Mouse (Mus musculus): Measurements from ENCODE around the gene Pgrmc2. TPM values are rescaled to one million over a fixed set of nuclear protein-coding genes. Genes with fewer than 3 reads are reported as not detected.

Gene Pgrmc2
- polyA plus RNA-seq, 1 experiment from 2014 or later, result 29.4 TPM

DNA sequence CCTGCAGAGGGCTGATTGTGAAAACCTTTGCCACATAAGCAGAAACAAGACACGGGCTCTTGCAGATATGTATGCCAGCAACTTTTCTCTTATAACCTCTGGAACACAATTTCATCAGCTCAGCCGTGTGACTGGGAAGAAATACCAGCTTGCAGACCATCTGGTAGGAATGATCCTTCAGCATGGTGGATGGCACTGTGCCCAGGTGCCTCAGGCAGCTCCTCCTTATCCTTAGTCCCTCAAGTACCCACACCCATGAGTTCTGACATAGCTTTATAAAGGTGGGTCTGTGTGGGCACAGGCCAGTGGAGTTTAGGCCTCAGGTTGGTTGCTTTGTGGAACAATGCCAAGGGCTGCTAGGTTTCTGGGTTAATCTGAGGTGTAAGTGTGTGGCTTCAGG, 24.5 kb downstream of the Pgrmc2 start:
- no peak overlapping the region for H3K9ac ChIP-seq (ENCODE audit: low read depth, low read length)
- WGBS, result 53% methylated on average over 2 of the region's 2 CpGs
- no peak overlapping the region for H3K27ac ChIP-seq (ENCODE audit: low read depth, low read length)
- no peak overlapping the region for H3K4me3 ChIP-seq (ENCODE audit: low read length)
- H3K4me1 ChIP-seq (ENCODE audit: control insufficient read depth, insufficient read depth, low read depth, low read length), result no peaks in the 10 kb centered on the region
- peaks cover 3% of the 10 kb centered on the region; the same call in 1 of the 2 replicates for H3K9me3 ChIP-seq (ENCODE audit: control insufficient read depth, low read length)
- no peak overlapping the region for H3K4me2 ChIP-seq (ENCODE audit: low read length)
- H3K36me3 ChIP-seq (ENCODE audit: control insufficient read depth, insufficient read depth, low read length), result no peaks in the 10 kb centered on the region
- no peaks in the 10 kb centered on the region for H3K27me3 ChIP-seq (replicated peaks; ENCODE audit: control insufficient read depth, insufficient read depth, low read length)
- peak; percentile 75 for ATAC-seq

DNA sequence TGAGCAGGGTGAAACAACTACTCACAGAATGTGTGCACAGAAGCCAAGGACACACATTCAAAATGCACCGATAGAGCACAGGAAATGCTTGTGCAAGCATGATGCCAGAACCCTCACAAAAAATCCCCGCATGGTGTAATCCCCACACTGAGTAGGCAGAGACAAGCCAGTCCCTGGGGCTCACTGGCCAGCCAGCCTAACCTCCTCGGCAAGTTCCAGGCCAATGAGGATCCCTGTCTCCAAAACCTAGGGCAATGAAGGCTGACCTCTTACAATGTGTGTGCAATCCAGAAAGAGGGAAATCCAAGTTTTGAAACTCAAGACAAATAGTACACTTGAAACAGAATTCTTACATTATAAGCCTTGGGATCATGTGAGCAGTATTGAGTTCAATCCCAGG, 29.5 kb downstream of the Pgrmc2 start:
- 87% methylated on average over 3 of the region's 3 CpGs for WGBS
- H3K36me3 ChIP-seq (ENCODE audit: control insufficient read depth, insufficient read depth, low read length), result no peaks in the 10 kb centered on the region
- ATAC-seq, result no peak

DNA sequence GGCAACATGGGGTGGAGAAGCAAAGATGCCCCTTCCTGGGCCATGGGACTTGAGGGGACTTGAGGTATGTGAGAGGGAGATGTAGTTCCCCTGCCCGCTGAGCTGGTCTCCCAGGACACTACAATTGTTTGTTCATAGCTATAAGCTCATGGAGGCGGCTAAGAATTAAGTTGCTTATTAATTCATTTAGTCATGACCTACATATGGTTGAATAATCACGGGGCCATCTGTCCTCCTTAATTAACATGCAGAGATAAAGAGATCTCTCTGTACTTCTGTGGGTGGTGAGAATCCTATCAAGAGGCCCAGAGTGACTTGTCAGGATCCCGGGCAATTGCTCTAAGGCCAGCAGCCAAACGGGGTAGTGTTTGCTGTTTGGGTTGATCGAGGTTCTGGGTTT, 35.0 kb downstream of the Pgrmc2 start:
- Histone ChIP-seq H3K9me3 (ENCODE audit: control insufficient read depth, low read length) (no peaks in the 10 kb centered on the region), H3K4me3 (ENCODE audit: low read length) (no peak overlapping the region), H3K36me3 (ENCODE audit: control insufficient read depth, insufficient read depth, low read length) (no peaks in the 10 kb centered on the region), H3K27ac (ENCODE audit: low read depth, low read length) (no peak overlapping the region), H3K4me2 (ENCODE audit: low read length) (no peak overlapping the region), H3K27me3 (replicated peaks; ENCODE audit: control insufficient read depth, insufficient read depth, low read length) (no peaks in the 10 kb centered on the region), H3K9ac (ENCODE audit: low read depth, low read length) (no peak overlapping the region), H3K4me1 (ENCODE audit: control insufficient read depth, insufficient read depth, low read depth, low read length) (no peaks in the 10 kb centered on the region)
- no peak for ATAC-seq
- WGBS, result 70% methylated on average over 6 of the region's 6 CpGs

More for the DNA sequence above, 29.5 kb downstream of the Pgrmc2 start:
- H3K9me3 ChIP-seq (ENCODE audit: control insufficient read depth, low read length), result peaks cover 3% of the 10 kb centered on the region; the same call in 1 of the 2 replicates
- no peak overlapping the region for H3K4me2 ChIP-seq (ENCODE audit: low read length)
- H3K27ac ChIP-seq (ENCODE audit: low read depth, low read length), result no peak overlapping the region
- no peak overlapping the region for H3K9ac ChIP-seq (ENCODE audit: low read depth, low read length)
- H3K4me1 ChIP-seq (ENCODE audit: control insufficient read depth, insufficient read depth, low read depth, low read length), result no peaks in the 10 kb centered on the region
- no peaks in the 10 kb centered on the region for H3K27me3 ChIP-seq (replicated peaks; ENCODE audit: control insufficient read depth, insufficient read depth, low read length)
- H3K4me3 ChIP-seq (ENCODE audit: low read length), result no peak overlapping the region

DNA sequence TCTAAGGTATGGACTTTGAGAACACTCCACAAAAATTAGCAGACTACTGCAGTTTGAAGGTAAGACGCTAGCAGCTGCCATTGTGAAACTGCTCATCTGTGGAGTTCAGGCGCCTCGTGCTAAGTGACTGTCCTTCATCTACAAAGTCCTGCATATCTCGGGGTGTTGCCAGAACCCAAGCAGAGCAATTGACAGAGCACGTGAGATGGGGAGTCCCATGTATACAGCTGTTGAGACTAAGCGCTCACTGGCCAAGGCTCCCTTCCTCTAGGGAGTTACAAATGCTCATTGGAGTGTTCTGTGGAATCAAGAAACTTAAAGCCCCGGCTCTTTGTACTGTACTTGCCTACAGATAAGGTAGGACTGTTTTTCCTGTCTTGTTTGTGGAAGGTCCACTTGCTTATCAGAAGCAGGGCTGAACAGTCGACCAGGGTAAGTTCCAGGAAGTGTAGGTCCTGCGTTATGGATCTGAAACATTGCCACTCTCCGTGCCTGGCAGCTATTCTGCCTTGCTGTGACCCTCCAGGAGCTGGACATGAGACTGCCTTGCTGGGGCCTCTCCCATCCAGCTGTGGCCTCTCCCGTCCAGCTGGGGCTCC, 39.0 kb downstream of the Pgrmc2 start:
- 76% methylated on average over 11 of the region's 11 CpGs for WGBS
- H3K27ac ChIP-seq (ENCODE audit: low read depth, low read length), result no peak overlapping the region
- H3K27me3 ChIP-seq (replicated peaks; ENCODE audit: control insufficient read depth, insufficient read depth, low read length), result no peaks in the 10 kb centered on the region
- H3K4me3 ChIP-seq (ENCODE audit: low read length), result no peak overlapping the region
- H3K9ac ChIP-seq (ENCODE audit: low read depth, low read length), result no peak overlapping the region
- H3K4me1 ChIP-seq (ENCODE audit: control insufficient read depth, insufficient read depth, low read depth, low read length), result no peaks in the 10 kb centered on the region
- no peak for ATAC-seq
- H3K36me3 ChIP-seq (ENCODE audit: control insufficient read depth, insufficient read depth, low read length), result no peaks in the 10 kb centered on the region
- H3K4me2 ChIP-seq (ENCODE audit: low read length), result no peak overlapping the region
- no peaks in the 10 kb centered on the region for H3K9me3 ChIP-seq (ENCODE audit: control insufficient read depth, low read length)

DNA sequence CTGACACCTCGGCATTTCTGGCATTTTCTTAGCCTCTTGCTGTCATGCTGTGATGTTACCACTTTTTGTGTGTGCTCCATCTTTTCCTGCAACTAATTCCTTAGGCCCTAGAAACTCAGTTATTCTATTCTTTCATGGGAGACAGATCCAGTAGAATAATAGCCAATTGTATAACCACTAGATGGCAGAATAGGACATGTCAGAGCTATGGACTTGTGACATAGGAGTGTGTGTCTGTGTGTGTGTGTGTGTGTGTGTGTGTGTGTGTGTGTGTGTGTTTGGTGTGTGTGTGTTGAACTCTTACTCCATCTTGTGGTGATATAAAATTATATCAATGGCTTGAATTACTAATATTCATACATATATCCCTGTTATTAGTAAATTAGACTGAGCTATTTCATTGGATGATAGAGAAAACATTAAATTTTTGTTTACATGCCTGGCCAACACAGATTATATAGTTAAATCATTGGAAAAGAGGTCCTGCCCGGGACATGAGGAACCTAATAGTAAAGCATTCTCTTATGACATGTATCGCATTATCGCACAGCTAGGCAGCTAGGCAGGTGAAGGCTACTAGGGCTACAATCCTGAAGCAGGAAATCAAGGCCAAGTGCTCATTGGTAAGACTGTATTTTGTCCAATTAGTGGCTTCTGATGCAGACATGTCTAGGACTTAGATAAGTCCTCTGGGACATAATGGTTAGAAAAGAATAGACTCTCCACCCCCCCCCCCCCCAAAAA, 40.5 kb downstream of the Pgrmc2 start:
- H3K27me3 ChIP-seq (replicated peaks; ENCODE audit: control insufficient read depth, insufficient read depth, low read length), result no peaks in the 10 kb centered on the region
- no peaks in the 10 kb centered on the region for H3K4me1 ChIP-seq (ENCODE audit: control insufficient read depth, insufficient read depth, low read depth, low read length)
- H3K4me3 ChIP-seq (ENCODE audit: low read length), result no peak overlapping the region
- no peaks in the 10 kb centered on the region for H3K36me3 ChIP-seq (ENCODE audit: control insufficient read depth, insufficient read depth, low read length)
- 78% methylated on average over 4 of the region's 4 CpGs for WGBS
- H3K9ac ChIP-seq (ENCODE audit: low read depth, low read length), result no peak overlapping the region
- H3K9me3 ChIP-seq (ENCODE audit: control insufficient read depth, low read length), result no peaks in the 10 kb centered on the region
- H3K4me2 ChIP-seq (ENCODE audit: low read length), result no peak overlapping the region
- H3K27ac ChIP-seq (ENCODE audit: low read depth, low read length), result no peak overlapping the region
- peak; percentile 87 for ATAC-seq

DNA sequence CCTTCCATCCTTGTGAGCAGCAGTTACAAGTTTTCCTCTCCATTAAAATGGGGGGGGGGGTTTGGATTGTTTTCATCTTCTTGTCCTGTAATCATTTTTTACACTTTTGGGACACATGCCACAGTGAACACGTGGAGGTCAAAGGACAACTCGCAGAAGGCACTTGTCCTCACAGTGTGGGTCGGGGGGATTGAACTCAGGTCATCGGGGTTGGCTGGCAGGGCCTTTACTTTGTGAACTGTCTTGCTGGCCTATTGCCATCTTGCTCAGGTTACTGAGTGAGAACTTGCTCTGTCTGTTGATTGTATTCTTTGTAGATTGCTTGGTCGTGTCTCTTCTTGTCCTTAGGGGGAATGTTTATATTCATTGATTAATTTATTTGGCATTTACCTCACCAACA, 41.6 kb downstream of the Pgrmc2 start:
- no peak for ATAC-seq
- Histone ChIP-seq H3K36me3 (ENCODE audit: control insufficient read depth, insufficient read depth, low read length) (no peaks in the 10 kb centered on the region), H3K27ac (ENCODE audit: low read depth, low read length) (no peak overlapping the region), H3K9me3 (ENCODE audit: control insufficient read depth, low read length) (no peaks in the 10 kb centered on the region), H3K9ac (ENCODE audit: low read depth, low read length) (no peak overlapping the region), H3K27me3 (replicated peaks; ENCODE audit: control insufficient read depth, insufficient read depth, low read length) (no peaks in the 10 kb centered on the region), H3K4me1 (ENCODE audit: control insufficient read depth, insufficient read depth, low read depth, low read length) (no peaks in the 10 kb centered on the region), H3K4me3 (ENCODE audit: low read length) (no peak overlapping the region), H3K4me2 (ENCODE audit: low read length) (no peak overlapping the region)
- WGBS, result 72% methylated on average over 5 of the region's 5 CpGs

DNA sequence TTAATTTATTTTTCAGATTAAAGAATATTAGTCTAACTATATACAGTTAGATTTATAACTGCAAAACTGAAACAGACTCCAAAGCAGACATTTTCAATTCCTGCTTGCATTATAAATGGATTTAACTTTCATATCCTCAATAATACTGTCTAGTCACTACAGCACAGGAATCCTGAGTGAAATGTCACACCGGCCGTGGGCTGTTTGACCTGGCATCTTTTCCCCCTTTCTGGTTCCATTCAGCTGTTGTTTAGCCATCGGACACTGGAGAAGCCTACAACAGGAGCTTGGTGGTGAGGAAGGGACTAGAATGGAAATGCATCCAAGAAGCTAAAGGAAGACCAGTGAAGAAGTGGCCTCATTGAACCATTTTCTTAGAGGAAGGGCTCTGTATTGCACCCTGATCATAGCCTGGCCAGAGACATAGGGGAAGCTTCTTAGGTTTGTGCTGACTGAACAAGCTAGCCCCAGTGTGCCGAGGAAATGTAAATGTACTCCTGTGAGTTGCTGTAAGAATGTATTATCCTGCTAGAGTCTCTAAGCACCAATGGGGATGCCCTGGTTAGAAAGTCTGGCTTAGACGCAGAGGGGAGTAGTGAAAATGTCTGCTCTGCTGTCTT, 44.4 kb downstream of the Pgrmc2 start:
- ATAC-seq, result no peak
- WGBS, result 62% methylated on average over 5 of the region's 5 CpGs
- H3K4me3 ChIP-seq (ENCODE audit: low read length), result no peak overlapping the region

DNA sequence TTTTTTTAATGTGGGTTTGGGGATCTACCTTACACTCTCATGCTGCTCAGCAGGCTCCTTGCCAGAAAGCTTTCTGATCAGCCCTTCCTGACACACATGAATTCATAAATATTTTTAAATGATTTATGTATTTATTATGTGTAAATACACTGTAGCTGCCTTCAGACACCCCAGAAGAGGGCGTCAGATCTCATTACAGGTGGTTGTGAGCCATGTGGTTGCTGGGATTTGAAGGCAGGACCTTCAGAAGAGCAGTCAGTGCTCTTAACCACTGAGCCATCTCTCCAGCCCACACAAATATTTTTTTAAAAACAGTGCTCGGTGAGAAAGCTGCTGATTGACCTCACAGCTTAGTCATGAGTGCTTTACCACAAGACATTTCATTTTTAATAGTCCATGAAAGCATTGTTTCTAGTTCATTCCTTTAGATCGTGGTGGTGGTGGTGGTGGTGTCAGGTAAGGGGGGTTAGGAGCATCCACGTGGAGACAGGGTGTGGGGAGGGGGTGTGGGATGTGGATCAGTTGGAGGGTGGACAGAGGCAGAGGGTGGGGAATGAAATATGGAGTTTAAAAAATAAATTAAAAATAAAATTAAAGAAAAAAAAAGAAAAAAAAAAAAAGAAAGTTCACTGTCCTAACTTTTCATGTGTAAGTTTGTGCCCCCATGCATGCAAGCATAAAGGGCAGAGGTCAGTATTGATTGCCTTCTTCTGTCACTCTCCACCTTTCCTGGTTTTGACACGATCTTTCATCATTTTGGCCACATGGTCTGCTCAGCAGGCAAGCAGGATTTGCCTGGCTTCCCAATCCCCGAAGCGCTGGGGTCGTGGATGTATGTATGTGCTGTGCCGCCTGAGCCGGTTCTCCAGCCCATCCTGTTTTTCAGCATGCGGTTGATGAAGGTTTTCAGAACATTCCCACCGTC, 51.3 kb downstream of the Pgrmc2 start:
- ATAC-seq, result no peak
- Histone ChIP-seq H3K27ac (ENCODE audit: low read depth, low read length) (no peak overlapping the region), H3K4me3 (ENCODE audit: low read length) (no peak overlapping the region), H3K36me3 (ENCODE audit: control insufficient read depth, insufficient read depth, low read length) (no peaks in the 10 kb centered on the region), H3K4me1 (ENCODE audit: control insufficient read depth, insufficient read depth, low read depth, low read length) (no peaks in the 10 kb centered on the region), H3K27me3 (replicated peaks; ENCODE audit: control insufficient read depth, insufficient read depth, low read length) (no peaks in the 10 kb centered on the region), H3K9ac (ENCODE audit: low read depth, low read length) (no peak overlapping the region), H3K4me2 (ENCODE audit: low read length) (no peak overlapping the region), H3K9me3 (ENCODE audit: control insufficient read depth, low read length) (no peaks in the 10 kb centered on the region)
- WGBS, result 82% methylated on average over 12 of the region's 12 CpGs

More for the DNA sequence above, 44.4 kb downstream of the Pgrmc2 start:
- no peaks in the 10 kb centered on the region for H3K4me1 ChIP-seq (ENCODE audit: control insufficient read depth, insufficient read depth, low read depth, low read length)
- no peak overlapping the region for H3K27ac ChIP-seq (ENCODE audit: low read depth, low read length)
- no peaks in the 10 kb centered on the region for H3K9me3 ChIP-seq (ENCODE audit: control insufficient read depth, low read length)
- H3K27me3 ChIP-seq (replicated peaks; ENCODE audit: control insufficient read depth, insufficient read depth, low read length), result no peaks in the 10 kb centered on the region
- no peak overlapping the region for H3K4me2 ChIP-seq (ENCODE audit: low read length)
- H3K36me3 ChIP-seq (ENCODE audit: control insufficient read depth, insufficient read depth, low read length), result no peaks in the 10 kb centered on the region
- H3K9ac ChIP-seq (ENCODE audit: low read depth, low read length), result no peak overlapping the region
